Mouse (Mus musculus): ENCODE results near the gene Krt20. TPM values are rescaled to one million over a fixed set of nuclear protein-coding genes. Genes with fewer than 3 reads are reported as not detected.

The Krt20 gene
- polyA plus RNA-seq, 1 experiment = 1.0 TPM

DNA sequence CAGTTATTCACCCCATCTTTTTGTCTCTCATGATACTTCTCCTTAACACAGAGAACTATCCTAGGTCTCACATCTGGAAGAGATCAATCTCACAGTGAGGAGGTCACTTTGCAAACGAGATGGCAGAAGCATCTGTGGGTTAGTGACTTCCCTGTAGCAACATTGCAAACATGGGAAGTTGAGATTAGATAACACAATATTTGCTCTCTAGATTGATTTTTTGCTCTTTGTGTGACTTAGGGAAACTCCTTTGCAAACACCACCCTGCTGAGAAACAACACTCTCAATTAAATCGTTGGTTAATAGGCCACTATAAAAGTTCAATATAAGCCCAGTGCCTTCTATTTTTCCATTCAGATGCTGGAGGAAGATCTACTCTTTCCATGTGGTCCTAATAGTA is 10.8 kb upstream of the Krt20 start:
- H3K4me1 ChIP-seq (replicated peaks; ENCODE audit: control insufficient read depth, insufficient read depth, low read length) = no peaks in the 10 kb centered on the region
- TF ChIP-seq POLR2A (IDR thresholded peaks at IDR 0.05; ENCODE audit: control insufficient read depth, extremely low read depth, insufficient read depth, low read length, poor library complexity) = no peak
- no peak for TF ChIP-seq CTCF (IDR thresholded peaks at IDR 0.05; ENCODE audit: borderline replicate concordance, control insufficient read depth, extremely low read depth, insufficient read depth, low read length, poor library complexity)
- 66% methylated on average over 2 of the region's 2 CpGs for WGBS
- no peak overlapping the region for H3K27ac ChIP-seq (ENCODE audit: control insufficient read depth, insufficient read depth, low read length)
- H3K4me3 ChIP-seq (ENCODE audit: control insufficient read depth, insufficient read depth, low read length) = no peak overlapping the region
- DNase-seq = no peak
- no peaks in the 10 kb centered on the region for H3K27me3 ChIP-seq (ENCODE audit: control insufficient read depth, insufficient read depth, low read length)
- H3K36me3 ChIP-seq (ENCODE audit: control insufficient read depth, insufficient read depth, low read length) = no peaks in the 10 kb centered on the region

DNA sequence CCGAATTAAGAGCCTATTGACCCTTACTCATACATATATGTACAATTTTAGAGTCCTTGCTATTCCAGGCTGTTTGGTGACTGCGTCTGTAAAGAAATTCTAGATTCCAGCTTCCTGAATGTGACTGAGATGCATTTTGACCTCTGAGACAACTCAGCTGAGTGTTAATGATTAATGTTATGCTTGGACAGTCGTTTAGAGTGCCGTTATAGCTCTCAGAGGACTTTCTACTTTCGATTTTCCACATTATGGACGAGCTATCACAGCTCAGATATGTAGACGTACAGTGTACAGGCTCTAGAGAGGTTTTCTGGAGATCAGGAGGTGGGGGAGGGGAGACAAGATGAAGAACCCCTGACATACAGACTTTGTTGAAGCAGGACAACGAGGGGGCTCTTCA is 3.3 kb upstream of the Krt20 start:
- TF ChIP-seq CTCF (IDR thresholded peaks at IDR 0.05; ENCODE audit: borderline replicate concordance, control insufficient read depth, extremely low read depth, insufficient read depth, low read length, poor library complexity) = no peak
- WGBS = 68% methylated on average over 8 of the region's 8 CpGs
- Histone ChIP-seq H3K27ac (ENCODE audit: control insufficient read depth, insufficient read depth, low read length) (no peak overlapping the region), H3K4me3 (ENCODE audit: control insufficient read depth, insufficient read depth, low read length) (no peak overlapping the region), H3K4me1 (replicated peaks; ENCODE audit: control insufficient read depth, insufficient read depth, low read length) (no peaks in the 10 kb centered on the region), H3K36me3 (ENCODE audit: control insufficient read depth, insufficient read depth, low read length) (no peaks in the 10 kb centered on the region), H3K27me3 (ENCODE audit: control insufficient read depth, insufficient read depth, low read length) (no peaks in the 10 kb centered on the region)
- no peak for DNase-seq

DNA sequence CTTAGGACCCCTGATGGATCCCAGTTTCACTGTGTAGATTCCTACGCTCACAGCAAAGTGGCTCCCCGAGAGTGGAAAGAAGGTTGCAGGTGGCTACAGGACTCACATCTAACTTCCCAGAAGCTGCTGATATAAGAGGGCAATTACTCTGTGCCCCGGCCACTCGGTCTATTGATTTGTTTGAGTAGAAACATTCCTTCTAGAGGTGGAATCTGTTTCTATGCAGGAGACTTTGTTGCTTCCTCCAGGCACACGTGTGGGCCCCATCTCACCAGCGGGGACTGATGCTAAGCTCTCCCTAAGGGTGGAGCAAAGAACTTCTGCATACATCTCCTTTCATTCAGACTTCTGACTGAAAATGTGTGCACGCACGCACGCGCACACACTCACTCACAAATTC is 1.5 kb upstream of the Krt20 start:
- DNase-seq = no peak
- Histone ChIP-seq H3K4me3 (ENCODE audit: control insufficient read depth, insufficient read depth, low read length) (no peak overlapping the region), H3K36me3 (ENCODE audit: control insufficient read depth, insufficient read depth, low read length) (no peaks in the 10 kb centered on the region), H3K4me1 (replicated peaks; ENCODE audit: control insufficient read depth, insufficient read depth, low read length) (no peaks in the 10 kb centered on the region), H3K27ac (ENCODE audit: control insufficient read depth, insufficient read depth, low read length) (no peak overlapping the region), H3K27me3 (ENCODE audit: control insufficient read depth, insufficient read depth, low read length) (no peaks in the 10 kb centered on the region)
- TF ChIP-seq POLR2A (IDR thresholded peaks at IDR 0.05; ENCODE audit: control insufficient read depth, extremely low read depth, insufficient read depth, low read length, poor library complexity) (no peak), CTCF (IDR thresholded peaks at IDR 0.05; ENCODE audit: borderline replicate concordance, control insufficient read depth, extremely low read depth, insufficient read depth, low read length, poor library complexity) (no peak)
- 78% methylated on average over 10 of the region's 10 CpGs for WGBS

DNA sequence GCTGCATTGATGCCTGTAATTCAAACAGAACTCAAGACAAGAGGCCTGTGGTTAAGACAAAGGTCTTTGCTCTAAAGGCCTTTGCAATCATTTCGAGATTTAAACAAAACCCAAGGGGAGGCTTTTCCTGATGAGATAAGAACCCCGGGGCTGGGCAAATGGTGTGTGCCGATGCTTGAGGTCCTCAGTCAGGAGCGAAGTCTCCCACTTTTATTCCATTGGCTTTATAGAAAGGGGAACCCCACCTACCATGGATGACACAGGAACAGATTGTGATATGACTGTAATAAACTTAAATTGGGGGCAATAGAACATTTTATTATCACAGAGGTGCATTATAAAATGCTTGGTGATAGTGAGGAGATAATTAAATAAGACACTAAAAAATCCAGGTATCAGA is 1.3 kb downstream of the Krt20 start:
- Histone ChIP-seq H3K27ac (ENCODE audit: control insufficient read depth, insufficient read depth, low read length) (no peak overlapping the region), H3K36me3 (ENCODE audit: control insufficient read depth, insufficient read depth, low read length) (no peaks in the 10 kb centered on the region), H3K4me3 (ENCODE audit: control insufficient read depth, insufficient read depth, low read length) (no peak overlapping the region), H3K27me3 (ENCODE audit: control insufficient read depth, insufficient read depth, low read length) (no peaks in the 10 kb centered on the region), H3K4me1 (replicated peaks; ENCODE audit: control insufficient read depth, insufficient read depth, low read length) (no peaks in the 10 kb centered on the region)
- WGBS = 65% methylated on average over 4 of the region's 4 CpGs
- DNase-seq = no peak
- no peak for TF ChIP-seq CTCF (IDR thresholded peaks at IDR 0.05; ENCODE audit: borderline replicate concordance, control insufficient read depth, extremely low read depth, insufficient read depth, low read length, poor library complexity)
- TF ChIP-seq POLR2A (IDR thresholded peaks at IDR 0.05; ENCODE audit: control insufficient read depth, extremely low read depth, insufficient read depth, low read length, poor library complexity) = no peak

DNA sequence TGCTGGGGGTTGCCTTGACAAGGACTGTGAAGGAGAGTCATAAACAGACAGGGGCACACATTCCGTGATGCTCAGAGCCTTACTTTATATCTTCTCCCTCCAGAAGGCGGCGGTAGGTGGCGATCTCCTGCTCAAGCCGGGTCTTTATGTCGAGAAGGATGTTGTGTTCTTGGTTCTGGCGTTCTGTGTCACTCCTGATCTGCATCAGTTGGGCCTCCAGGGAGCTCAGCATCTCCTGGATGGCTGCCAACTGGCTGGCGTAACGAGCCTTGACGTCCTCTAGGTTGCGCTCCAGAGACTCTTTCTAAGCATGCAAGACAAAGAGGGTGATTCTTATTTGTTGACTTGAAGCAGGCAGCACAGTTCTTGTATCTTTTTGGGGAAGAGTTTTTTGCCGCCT is 7.3 kb downstream of the Krt20 start:
- Histone ChIP-seq H3K4me3 (ENCODE audit: control insufficient read depth, insufficient read depth, low read length) (no peak overlapping the region), H3K27me3 (ENCODE audit: control insufficient read depth, insufficient read depth, low read length) (no peaks in the 10 kb centered on the region), H3K36me3 (ENCODE audit: control insufficient read depth, insufficient read depth, low read length) (no peaks in the 10 kb centered on the region), H3K4me1 (replicated peaks; ENCODE audit: control insufficient read depth, insufficient read depth, low read length) (no peaks in the 10 kb centered on the region), H3K27ac (ENCODE audit: control insufficient read depth, insufficient read depth, low read length) (no peak overlapping the region)
- no peak for DNase-seq
- TF ChIP-seq CTCF (IDR thresholded peaks at IDR 0.05; ENCODE audit: borderline replicate concordance, control insufficient read depth, extremely low read depth, insufficient read depth, low read length, poor library complexity) (no peak), POLR2A (IDR thresholded peaks at IDR 0.05; ENCODE audit: control insufficient read depth, extremely low read depth, insufficient read depth, low read length, poor library complexity) (no peak)
- 62% methylated on average over 12 of the region's 12 CpGs for WGBS

DNA sequence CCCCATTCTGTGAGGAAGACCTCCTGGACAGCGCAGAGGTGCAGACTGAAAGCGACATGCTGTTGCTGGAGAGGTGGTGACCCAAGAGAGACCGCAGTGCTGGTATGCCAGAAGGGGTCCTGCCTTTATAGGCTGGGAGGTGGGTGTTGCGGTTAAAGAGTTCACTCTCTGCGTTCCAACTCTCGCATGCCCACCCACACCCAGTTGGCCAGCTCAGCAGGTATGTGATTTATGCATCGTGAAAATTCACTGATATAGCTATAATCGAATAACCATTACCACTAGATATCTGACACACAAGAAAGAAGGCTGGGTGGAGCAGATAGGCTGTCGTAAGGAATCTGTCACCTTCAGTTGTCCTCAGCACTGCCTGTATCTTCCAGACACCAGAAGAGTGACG is 15.8 kb downstream of the Krt20 start, which contains the start of gene Krt12:
Krt12 (minus strand) TSS at position 101 of the 400 bp plus-strand sequence.
- Histone ChIP-seq H3K4me1 (replicated peaks; ENCODE audit: control insufficient read depth, insufficient read depth, low read length) (no peaks in the 10 kb centered on the region), H3K36me3 (ENCODE audit: control insufficient read depth, insufficient read depth, low read length) (no peaks in the 10 kb centered on the region), H3K27ac (ENCODE audit: control insufficient read depth, insufficient read depth, low read length) (no peak within 1 kb of the TSS), H3K4me3 (ENCODE audit: control insufficient read depth, insufficient read depth, low read length) (no peak within 1 kb of the TSS), H3K27me3 (ENCODE audit: control insufficient read depth, insufficient read depth, low read length) (no peaks in the 10 kb centered on the region)
- TF ChIP-seq POLR2A (IDR thresholded peaks at IDR 0.05; ENCODE audit: control insufficient read depth, extremely low read depth, insufficient read depth, low read length, poor library complexity) = no peak
- TF ChIP-seq CTCF (IDR thresholded peaks at IDR 0.05; ENCODE audit: borderline replicate concordance, control insufficient read depth, extremely low read depth, insufficient read depth, low read length, poor library complexity) = no peak
- 88% methylated on average over 10 of the region's 10 CpGs for WGBS
- no peak for DNase-seq

DNA sequence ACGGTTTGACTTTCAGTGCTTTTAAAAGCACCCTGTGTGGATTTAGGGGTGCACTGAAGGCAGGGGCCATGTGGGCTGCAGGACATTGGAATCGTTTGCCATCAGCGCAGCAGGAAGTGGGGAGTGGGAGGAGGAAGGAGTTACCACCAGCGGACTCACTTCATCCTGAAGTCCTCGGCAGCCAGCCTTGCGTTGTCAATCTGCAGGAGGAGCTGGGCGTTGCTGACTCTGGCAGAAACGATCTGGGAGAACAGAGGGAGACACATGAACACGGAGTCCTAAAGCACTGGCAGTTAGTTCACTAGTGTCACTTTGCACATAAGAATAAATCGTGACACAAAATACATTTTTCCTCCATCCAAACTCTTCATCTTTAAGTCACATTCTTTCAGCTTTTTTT is 17.4 kb downstream of the Krt20 start:
- Histone ChIP-seq H3K4me1 (replicated peaks; ENCODE audit: control insufficient read depth, insufficient read depth, low read length) (no peaks in the 10 kb centered on the region), H3K36me3 (ENCODE audit: control insufficient read depth, insufficient read depth, low read length) (no peaks in the 10 kb centered on the region), H3K4me3 (ENCODE audit: control insufficient read depth, insufficient read depth, low read length) (no peak overlapping the region), H3K27ac (ENCODE audit: control insufficient read depth, insufficient read depth, low read length) (no peak overlapping the region), H3K27me3 (ENCODE audit: control insufficient read depth, insufficient read depth, low read length) (no peaks in the 10 kb centered on the region)
- DNase-seq = no peak
- 35% methylated on average over 10 of the region's 10 CpGs for WGBS
- TF ChIP-seq POLR2A (IDR thresholded peaks at IDR 0.05; ENCODE audit: control insufficient read depth, extremely low read depth, insufficient read depth, low read length, poor library complexity) (no peak), CTCF (IDR thresholded peaks at IDR 0.05; ENCODE audit: borderline replicate concordance, control insufficient read depth, extremely low read depth, insufficient read depth, low read length, poor library complexity) (no peak)

All from thymus, adult 2 months (tissue).